Comparison of ENCODE assay signal across 12 mouse cellular contexts in genomic region chr2:14608606-14609005, GRCm38 (mm10). TPM values are rescaled to one million over a fixed set of nuclear protein-coding genes. Genes with fewer than 3 reads are reported as not detected.
DNase-seq lines count a peak whose midpoint lies in the region; ATAC-seq and TF ChIP-seq lines count a peak whose summit lies in the region.
"Had no signal": no experiment of that assay in that cellular context is flagged by ENCODE, and none has a peak within 500 bp of the region (broad histone marks: within the 10 kb centered on the region; RNA-seq: fewer than 3 reads in every experiment).

No protein-coding gene starts in this region.

- no peak overlapping the region for H3K9ac ChIP-seq in hindbrain, postnatal 0 days (replicated peaks; ENCODE audit: low read length)
- H3K9ac ChIP-seq in neural tube, embryonic 13.5 days: no peak overlapping the region
- H3K9ac ChIP-seq: embryonic facial prominence, embryonic 13.5 days had no signal

- no peak overlapping the region for H3K4me2 ChIP-seq in hindbrain, postnatal 0 days (ENCODE audit: low read depth, low read length)
- no peak overlapping the region for H3K4me2 ChIP-seq in neural tube, embryonic 13.5 days
- H3K4me2 ChIP-seq: embryonic facial prominence, embryonic 13.5 days had no signal

- no peaks in the 10 kb centered on the region for H3K36me3 ChIP-seq in hindbrain, postnatal 0 days (ENCODE audit: insufficient read depth, low read length)
- no peaks in the 10 kb centered on the region for H3K36me3 ChIP-seq in neural tube, embryonic 13.5 days
- H3K36me3 ChIP-seq: embryonic facial prominence, embryonic 13.5 days had no signal

- peaks cover 5% of the 10 kb centered on the region; the same call in 1 of the 2 replicates for H3K4me1 ChIP-seq in hindbrain, postnatal 0 days (ENCODE audit: insufficient read depth, low read length)
- peaks cover 25% of the 10 kb centered on the region for H3K4me1 ChIP-seq in neural tube, embryonic 13.5 days (replicated peaks)

- no peak for TF ChIP-seq CTCF in hindbrain, postnatal 0 days (IDR thresholded peaks at IDR 0.05; ENCODE audit: low read depth)

- H3K9me3 ChIP-seq in hindbrain, postnatal 0 days (ENCODE audit: low read length): no peaks in the 10 kb centered on the region
- no peaks in the 10 kb centered on the region for H3K9me3 ChIP-seq in neural tube, embryonic 13.5 days
- H3K9me3 ChIP-seq: embryonic facial prominence, embryonic 13.5 days had no signal

- peak; percentile 33 to 65 for DNase-seq in adrenal gland, adult (ENCODE audit: inconsistent age in 2 of 2, low spot score in 1 of 2)
- DNase-seq in adrenal gland, postnatal 14 days: no peak
- DNase-seq in right cerebral cortex, postnatal 10 days (ENCODE audit: low spot score in 2 of 2): peak; percentile 25 to 39
- no peak for DNase-seq in right cerebral cortex, adult 18-20 months
- DNase-seq in hindbrain, postnatal 0 days (ENCODE audit: low spot score): peak; percentile 18
- no peak for DNase-seq in ovary, postnatal 36 days (ENCODE audit: low spot score)
- DNase-seq in kidney, postnatal 4 days: no peak
- DNase-seq: gastrocnemius, postnatal 10 days; kidney, postnatal 10 days had no signal

- 33% methylated on average over 4 of the region's 4 CpGs for WGBS in hindbrain, postnatal 0 days
- WGBS in neural tube, embryonic 13.5 days: 39% methylated on average over 4 of the region's 4 CpGs

- no peak; the same call in 1 of the 2 replicates for ATAC-seq in hindbrain, postnatal 0 days
- ATAC-seq in neural tube, embryonic 13.5 days (ENCODE audit: low read depth): no peak

- no peak overlapping the region for H3K4me3 ChIP-seq in hindbrain, postnatal 0 days (ENCODE audit: low read length)
- no peak overlapping the region for H3K4me3 ChIP-seq in neural tube, embryonic 13.5 days
- H3K4me3 ChIP-seq: embryonic facial prominence, embryonic 13.5 days; myocyte had no signal

- no peaks in the 10 kb centered on the region for H3K27me3 ChIP-seq in hindbrain, postnatal 0 days (ENCODE audit: insufficient read depth, low read length)
- H3K27me3 ChIP-seq in neural tube, embryonic 13.5 days: peaks cover 38% of the 10 kb centered on the region

- no peak overlapping the region for H3K27ac ChIP-seq in hindbrain, postnatal 0 days
- 0 out of 2 replicates have a peak overlapping the region, but pooled peaks have one; percentile 9 for H3K27ac ChIP-seq in neural tube, embryonic 13.5 days (replicated peaks)
- H3K27ac ChIP-seq: embryonic facial prominence, embryonic 13.5 days had no signal

RNA-seq across cellular contexts. Expression of gene Cacnb2, which starts 5.7 kb away (rescaled TPM):
- total RNA-seq in adrenal gland, postnatal 14 days (2021): 35.5 and 35.9 TPM in 2 replicates
- 21.7 and 28.1 TPM in 2 replicates for total RNA-seq in hindbrain, postnatal 0 days (2014; rRNA removed)
- 8.1 and 9.1 TPM in 2 replicates for polyA plus RNA-seq in hindbrain, postnatal 0 days (2015; fragmentation: Nextera tagmentation; extraction: Ambion mirVana)
- polyA plus RNA-seq in neural tube, embryonic 13.5 days (2015; fragmentation: Nextera tagmentation; extraction: Ambion mirVana): 4.5 TPM in 2 replicates

Comparison
In these comparisons a context has a peak if more than half of its experiments do, and no peak if none do; other contexts are left out.
1. DNase-seq: peak in adrenal gland, adult (2 of 2), right cerebral cortex, postnatal 10 days (2 of 2) and hindbrain, postnatal 0 days (single experiment); none in adrenal gland, postnatal 14 days (single experiment), right cerebral cortex, adult 18-20 months (single experiment), ovary, postnatal 36 days (single experiment) and kidney, postnatal 4 days (0 of 2).